Mouse (Mus musculus) midbrain, embryonic 15.5 days (tissue): Measurements from ENCODE around the gene Fv1. TPM values are rescaled to one million over a fixed set of nuclear protein-coding genes. Genes with fewer than 3 reads are reported as not detected.
"Not testable (repeated sequence)": the region's sequence is repeated elsewhere in the genome, so short reads cannot be mapped to it uniquely, and the experiment has no call there.

Experiments used
- ATAC-seq: fragments of 200-750 bp; cut with Nextera tagmentation; replicated peaks from 2 replicates; pipeline ENCODE4 v1.8.0; 2017; ENCODE audit warnings: moderate TSS enrichment
- H3K27ac ChIP-seq: fragments of 300-500 bp; sonication (generic); 2 replicates; pipeline ENCODE4 v1.5.1; 2015; ENCODE audit warnings: mild to moderate bottlenecking, inconsistent platforms
- H3K27me3 ChIP-seq: fragments of 300-500 bp; sonication (generic); replicated peaks from 2 replicates; pipeline ENCODE4 v1.6.1; 2015; ENCODE audit warnings: inconsistent platforms
- H3K36me3 ChIP-seq: fragments of 300-500 bp; sonication (generic); replicated peaks from 2 replicates; pipeline ENCODE4 v1.6.1; 2015; ENCODE audit warnings: inconsistent platforms
- H3K4me1 ChIP-seq: fragments of 300-500 bp; sonication (generic); 2 replicates; pipeline ENCODE4 v1.6.1; 2015; ENCODE audit warnings: inconsistent platforms
- H3K4me2 ChIP-seq: fragments of 300-500 bp; sonication (generic); 2 replicates; pipeline ENCODE4 v1.6.1; 2015; ENCODE audit warnings: inconsistent platforms, mild to moderate bottlenecking, moderate library complexity
- H3K4me3 ChIP-seq: fragments of 300-500 bp; sonication (generic); 2 replicates; pipeline ENCODE4 v1.5.1; 2015; ENCODE audit warnings: mild to moderate bottlenecking, inconsistent platforms
- H3K9ac ChIP-seq: fragments of 300-500 bp; sonication (generic); 2 replicates; pipeline ENCODE4 v1.6.1; 2015; ENCODE audit warnings: mild to moderate bottlenecking, inconsistent platforms
- H3K9me3 ChIP-seq: fragments of 300-500 bp; sonication (generic); 2 replicates; pipeline ENCODE4 v1.6.1; 2016; ENCODE audit warnings: inconsistent platforms
- WGBS: fragments of 180-500 bp; shearing (Covaris S2); methylation state at CpG from one replicate; pipeline ENCODE4 v1.1.7; 2015; ENCODE audit warnings: mixed read lengths; 5-methylcytosine and 5-hydroxymethylcytosine counted together
- polyA plus RNA-seq: library from polyadenylated mRNA; unstranded; fragments of >200 nt; fragmentation: Nextera tagmentation; extraction: Ambion mirVana; gene quantifications from 2 replicates; pipeline ENCODE4 v1.2.1, GENCODE M21; 2015

The Fv1 gene
- polyA plus RNA-seq, 1 experiment from 2014 or later, result 9.7 TPM

DNA sequence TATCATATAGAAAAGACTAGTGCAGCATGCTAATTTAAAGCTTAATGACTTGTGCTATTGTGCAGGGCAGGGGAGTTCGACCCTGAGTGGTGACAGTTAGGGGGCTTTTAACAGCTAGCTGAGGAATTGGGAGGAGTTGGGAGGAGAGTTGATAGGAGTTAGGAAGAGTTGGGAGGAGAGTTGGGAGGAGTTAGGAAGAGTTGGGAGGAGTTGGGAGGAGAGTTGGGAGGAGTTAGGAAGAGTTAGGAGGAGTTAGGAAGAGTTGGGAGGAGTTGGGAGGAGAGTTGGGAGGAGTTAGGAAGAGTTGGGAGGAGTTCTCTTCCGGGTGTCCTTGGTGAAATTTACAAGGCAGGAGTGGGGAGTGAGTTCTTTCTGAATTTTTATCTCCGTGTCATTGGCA is 2.0 kb upstream of the Fv1 start:
- not testable (repeated sequence) for H3K9me3 ChIP-seq, H3K4me3 ChIP-seq, H3K27ac ChIP-seq, H3K4me2 ChIP-seq, H3K27me3 ChIP-seq, H3K9ac ChIP-seq, ATAC-seq
- 55% methylated on average over 3 of the region's 3 CpGs for WGBS
- H3K36me3 ChIP-seq, result peaks cover 11% of the 10 kb centered on the region; the same call in 1 of the 2 replicates
- peaks cover 28% of the 10 kb centered on the region for H3K4me1 ChIP-seq

GRCm38 (mm10) chr4:147867563-147868449 is 973 bp upstream of the Fv1 start:
- ATAC-seq, result peak; percentile 13
- 11% methylated on average over 22 of the region's 22 CpGs for whole genome bisulfite sequencing
- Histone ChIP-seq H3K4me1 (peaks cover 28% of the 10 kb centered on the region), H3K9ac (peak overlapping the region; percentile 61), H3K9me3 (no peaks in the 10 kb centered on the region), H3K36me3 (peaks cover 12% of the 10 kb centered on the region), H3K4me3 (peak overlapping the region; percentile 67), H3K4me2 (peak overlapping the region; percentile 67), H3K27me3 (no peaks in the 10 kb centered on the region), H3K27ac (peak overlapping the region; percentile 77)

DNA sequence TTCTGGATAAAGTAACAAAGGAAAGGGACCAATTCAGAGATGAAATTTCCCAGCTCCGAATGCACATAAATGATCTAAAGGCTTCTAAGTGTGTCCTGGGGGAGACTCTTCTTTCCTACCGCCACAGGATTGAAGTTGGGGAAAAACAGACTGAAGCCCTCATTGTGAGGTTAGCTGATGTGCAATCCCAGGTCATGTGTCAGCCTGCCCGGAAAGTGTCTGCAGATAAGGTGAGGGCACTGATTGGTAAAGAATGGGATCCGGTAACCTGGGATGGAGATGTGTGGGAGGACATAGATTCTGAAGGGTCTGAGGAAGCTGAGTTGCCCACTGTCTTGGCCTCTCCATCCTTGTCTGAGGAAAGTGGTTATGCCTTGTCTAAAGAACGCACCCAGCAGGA is 459 bp downstream of the Fv1 start:
- no peak overlapping the region for H3K27ac ChIP-seq
- no peak for ATAC-seq
- WGBS, result 8% methylated on average over 5 of the region's 5 CpGs
- peak overlapping the region; percentile 37 for H3K9ac ChIP-seq
- H3K4me3 ChIP-seq, result peak overlapping the region; percentile 67
- peaks cover 28% of the 10 kb centered on the region for H3K4me1 ChIP-seq
- H3K27me3 ChIP-seq, result no peaks in the 10 kb centered on the region
- peak overlapping the region; percentile 67 for H3K4me2 ChIP-seq
- H3K9me3 ChIP-seq, result no peaks in the 10 kb centered on the region
- H3K36me3 ChIP-seq, result peaks cover 21% of the 10 kb centered on the region

DNA sequence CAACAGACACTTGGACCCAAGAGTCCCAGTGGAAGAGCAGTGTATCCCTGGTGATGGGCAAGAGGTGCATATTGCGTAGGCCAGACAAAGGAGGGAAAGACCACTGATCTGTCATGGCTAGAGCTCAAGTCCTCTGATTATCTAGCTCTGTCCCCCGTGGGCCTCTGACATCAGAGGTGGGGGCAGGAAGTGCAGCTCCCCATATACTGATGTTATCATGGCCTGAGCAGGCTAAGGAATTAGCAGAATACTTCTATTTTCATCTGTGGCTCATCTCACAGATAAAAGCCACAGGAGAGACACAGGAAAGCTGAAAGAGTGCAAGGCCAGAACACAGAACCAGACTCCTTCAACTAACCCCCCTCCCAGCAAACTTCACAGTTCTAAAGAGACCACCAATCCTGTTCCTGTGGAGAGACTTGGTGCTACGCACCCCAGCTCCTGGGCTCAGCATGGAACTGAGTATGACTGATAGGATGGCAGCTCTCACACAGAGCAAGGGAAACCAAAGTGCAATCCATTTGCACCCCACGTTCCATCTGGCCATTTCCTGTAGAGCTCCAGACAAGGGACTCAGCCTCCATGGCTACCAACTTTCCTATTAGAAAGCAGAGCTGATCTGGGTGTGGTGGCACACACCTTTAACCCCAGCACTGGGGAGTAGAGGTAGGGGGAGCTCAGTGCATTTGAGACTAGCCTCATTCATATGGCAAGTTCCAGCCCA is 7.2 kb downstream of the Fv1 start:
- 87% methylated on average over 4 of the region's 4 CpGs for WGBS
- ATAC-seq, result no peak
- Histone ChIP-seq H3K9me3 (no peaks in the 10 kb centered on the region), H3K36me3 (peaks cover 54% of the 10 kb centered on the region), H3K27ac (no peak overlapping the region), H3K9ac (no peak overlapping the region), H3K4me1 (no peaks in the 10 kb centered on the region), H3K4me2 (no peak overlapping the region), H3K27me3 (no peaks in the 10 kb centered on the region), H3K4me3 (no peak overlapping the region)

GRCm38 (mm10) chr4:147878537-147878936 is 9.8 kb downstream of the Fv1 start:
- no peak for ATAC-seq
- peaks cover 60% of the 10 kb centered on the region for H3K36me3 ChIP-seq
- no peak overlapping the region for H3K4me2 ChIP-seq
- no peaks in the 10 kb centered on the region for H3K27me3 ChIP-seq
- no peak overlapping the region for H3K27ac ChIP-seq
- H3K9ac ChIP-seq, result no peak overlapping the region
- H3K4me1 ChIP-seq, result no peaks in the 10 kb centered on the region
- no peak overlapping the region for H3K4me3 ChIP-seq
- no peaks in the 10 kb centered on the region for H3K9me3 ChIP-seq
- 96% methylated on average over 9 of the region's 9 CpGs for WGBS

GRCm38 (mm10) chr4:147879456-147879855 is 10.7 kb downstream of the Fv1 start:
- no peak for ATAC-seq
- no peak overlapping the region for H3K9ac ChIP-seq
- H3K9me3 ChIP-seq, result no peaks in the 10 kb centered on the region
- H3K27ac ChIP-seq, result no peak overlapping the region
- 84% methylated on average over 2 of the region's 2 CpGs for WGBS
- no peaks in the 10 kb centered on the region for H3K4me1 ChIP-seq
- H3K4me3 ChIP-seq, result no peak overlapping the region
- peaks cover 60% of the 10 kb centered on the region for H3K36me3 ChIP-seq
- no peaks in the 10 kb centered on the region for H3K27me3 ChIP-seq
- no peak overlapping the region for H3K4me2 ChIP-seq

GRCm38 (mm10) chr4:147879865-147880264 is 11.1 kb downstream of the Fv1 start:
- no peak overlapping the region for H3K4me3 ChIP-seq
- H3K27me3 ChIP-seq, result no peaks in the 10 kb centered on the region
- H3K36me3 ChIP-seq, result peaks cover 56% of the 10 kb centered on the region
- no peak overlapping the region for H3K9ac ChIP-seq
- WGBS, result 49% methylated on average over 5 of the region's 5 CpGs
- H3K4me2 ChIP-seq, result no peak overlapping the region
- H3K4me1 ChIP-seq, result no peaks in the 10 kb centered on the region
- no peaks in the 10 kb centered on the region for H3K9me3 ChIP-seq
- H3K27ac ChIP-seq, result no peak overlapping the region
- ATAC-seq, result no peak

- H3K27ac ChIP-seq, result no peak overlapping the region
- no peak for ATAC-seq
Measured at GRCm38 (mm10) chr4:147881792-147882191, 13.0 kb downstream of the Fv1 start.

GRCm38 (mm10) chr4:147883041-147883440 is 14.3 kb downstream of the Fv1 start:
- ATAC-seq, result no peak
- Histone ChIP-seq H3K9me3 (no peaks in the 10 kb centered on the region), H3K27me3 (no peaks in the 10 kb centered on the region), H3K4me2 (no peak overlapping the region), H3K9ac (no peak overlapping the region), H3K36me3 (peaks cover 57% of the 10 kb centered on the region), H3K27ac (no peak overlapping the region), H3K4me1 (no peaks in the 10 kb centered on the region), H3K4me3 (no peak overlapping the region)
- WGBS, result 80% methylated on average over 6 of the region's 6 CpGs

More at GRCm38 (mm10) chr4:147881792-147882191, 13.0 kb downstream of the Fv1 start:
- H3K9me3 ChIP-seq, result no peaks in the 10 kb centered on the region
- H3K4me3 ChIP-seq, result no peak overlapping the region
- H3K27me3 ChIP-seq, result no peaks in the 10 kb centered on the region
- 96% methylated on average over 7 of the region's 7 CpGs for WGBS
- no peak overlapping the region for H3K4me2 ChIP-seq
- no peak overlapping the region for H3K9ac ChIP-seq
- no peaks in the 10 kb centered on the region for H3K4me1 ChIP-seq
- peaks cover 52% of the 10 kb centered on the region for H3K36me3 ChIP-seq

- Histone ChIP-seq H3K36me3 (peaks cover 53% of the 10 kb centered on the region), H3K27ac (no peak overlapping the region), H3K9ac (no peak overlapping the region), H3K9me3 (no peaks in the 10 kb centered on the region), H3K4me2 (no peak overlapping the region), H3K4me3 (no peak overlapping the region), H3K27me3 (no peaks in the 10 kb centered on the region), H3K4me1 (no peaks in the 10 kb centered on the region)
- WGBS, result 88% methylated on average over 3 of the region's 3 CpGs
- ATAC-seq, result no peak
Measured at GRCm38 (mm10) chr4:147884138-147884537, 15.4 kb downstream of the Fv1 start.

GRCm38 (mm10) chr4:147886158-147886557 is 17.4 kb downstream of the Fv1 start:
- Histone ChIP-seq H3K36me3 (peaks cover 67% of the 10 kb centered on the region), H3K27ac (no peak overlapping the region), H3K4me3 (no peak overlapping the region), H3K9me3 (no peaks in the 10 kb centered on the region), H3K4me2 (no peak overlapping the region), H3K9ac (no peak overlapping the region), H3K4me1 (no peaks in the 10 kb centered on the region), H3K27me3 (no peaks in the 10 kb centered on the region)
- ATAC-seq, result no peak
- 94% methylated on average over 12 of the region's 12 CpGs for WGBS

GRCm38 (mm10) chr4:147887277-147887676 is 18.5 kb downstream of the Fv1 start:
- no peak for ATAC-seq
- Histone ChIP-seq H3K4me3 (no peak overlapping the region), H3K9me3 (no peaks in the 10 kb centered on the region), H3K36me3 (peaks cover 65% of the 10 kb centered on the region), H3K27me3 (no peaks in the 10 kb centered on the region), H3K4me1 (no peaks in the 10 kb centered on the region), H3K4me2 (no peak overlapping the region), H3K9ac (no peak overlapping the region), H3K27ac (no peak overlapping the region)
- 95% methylated on average over 7 of the region's 7 CpGs for WGBS
